Mouse (Mus musculus) embryonic fibroblast, embryonic 13.5 days (primary cell): Measurements from ENCODE around the gene Cavin2.

ENCODE experiments used
- CTCF ChIP-seq: IDR thresholded peaks from 2 replicates; pipeline ENCODE4 v1.5.1; 2011; ENCODE audit warnings: mild to moderate bottlenecking, control low read depth, low read length, moderate library complexity, borderline replicate concordance; ENCODE audit not compliant: insufficient read depth
- POLR2A ChIP-seq: IDR thresholded peaks from 2 replicates; pipeline ENCODE4 v1.6.1; 2011; ENCODE audit warnings: low read depth, mild to moderate bottlenecking, control low read depth, low read length, moderate library complexity

DNA sequence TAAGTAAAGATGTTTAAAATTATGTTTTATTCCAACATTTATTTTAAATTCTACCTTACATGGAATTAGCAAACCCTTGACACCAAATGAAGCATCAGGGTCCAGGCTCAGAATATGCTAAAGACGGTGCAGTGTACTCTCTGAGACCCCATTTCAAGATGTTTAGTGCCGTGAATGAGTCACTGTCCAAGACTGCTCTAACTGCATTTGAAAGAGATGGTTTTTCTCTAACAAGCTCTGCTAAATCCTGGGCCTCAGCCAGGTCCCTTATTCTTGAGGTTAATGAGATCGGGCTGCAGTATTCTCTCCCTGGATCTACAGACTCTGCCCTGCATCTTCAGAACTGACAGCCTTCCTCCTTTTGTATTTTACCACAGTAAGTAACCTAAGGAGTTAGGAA lies 55.2 kb downstream of the Cavin2 start:
- TF ChIP-seq POLR2A: no peak
- no peak for TF ChIP-seq CTCF
